Mouse (Mus musculus): ENCODE data around the gene Olfr298.

Gene Olfr298

GRCm38 (mm10) chr7:86492384-86492783, at the start of gene Olfr298:
TSS of gene Olfr298 (minus strand) at chr7:86492484.
- DNase-seq (ENCODE audit: extremely low read depth, low read depth, low spot score) = no peak

GRCm38 (mm10) chr7:86519668-86520067, 27.4 kb upstream of the Olfr298 start, which contains the start of gene Olfr297:
TSS of gene Olfr297 (plus strand) at chr7:86519968.
- DNase-seq (ENCODE audit: extremely low read depth, low read depth, low spot score) = no peak

DNA sequence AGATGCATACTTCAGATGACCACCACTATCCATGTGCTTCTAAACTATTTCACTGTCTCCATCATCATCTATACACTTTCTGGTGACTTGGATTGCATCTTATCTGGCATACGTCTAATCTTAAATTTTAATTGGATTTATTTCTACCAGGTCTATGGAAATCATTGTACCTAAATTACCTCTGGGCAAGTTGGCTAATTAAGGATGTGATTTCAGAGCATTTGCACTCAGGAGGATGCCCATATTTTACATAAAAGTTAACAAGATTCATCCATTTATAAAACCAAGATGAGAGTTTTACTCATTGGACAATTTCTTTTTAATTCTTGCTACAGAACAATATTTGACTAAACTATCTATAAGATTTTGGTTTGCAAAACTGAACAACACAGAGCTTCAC, 32.7 kb downstream of the Olfr298 start, which contains the start of gene Olfr299:
Gene Olfr299, plus strand, starts transcription at position 301 of the 400 bp plus-strand sequence.
- no peak for DNase-seq (ENCODE audit: extremely low read depth, low read depth, low spot score)
